Mouse (Mus musculus) MEL (cell line): ENCODE data around the gene Slc41a3. TPM values are rescaled to one million over a fixed set of nuclear protein-coding genes. Genes with fewer than 3 reads are reported as not detected.

ENCODE experiments used
- DNase-seq: peaks from one replicate; pipeline ENCODE4 v3.0.0; 2011; ENCODE audit warnings: low read depth, low spot score
- H3K27ac ChIP-seq: 2 replicates; pipeline ENCODE4 v1.5.1; 2012; ENCODE audit warnings: low read depth, mild to moderate bottlenecking, control low read depth, low read length, moderate library complexity; ENCODE audit not compliant: control insufficient read depth
- H3K27me3 ChIP-seq, 2 experiments: fragments of 150-350 bp in 1 of 2; sonication (generic) in 1 of 2; 2 replicates each; pipeline ENCODE4 v1.6.1; 2012; ENCODE audit warnings: low read length in 2 of 2, mild to moderate bottlenecking in 2 of 2, improper control_type of control experiment in 1 of 2, moderate library complexity in 1 of 2; ENCODE audit not compliant: insufficient read depth in 2 of 2, control insufficient read depth in 1 of 2
- H3K36me3 ChIP-seq, 2 experiments: 2 replicates each; pipeline ENCODE4 v1.6.1; 2012 to 2014; ENCODE audit warnings: low read length in 2 of 2, improper control_type of control experiment in 1 of 2, inconsistent platforms in 1 of 2, mild to moderate bottlenecking in 1 of 2; ENCODE audit not compliant: insufficient read depth in 2 of 2, control insufficient read depth in 1 of 2
- H3K4me1 ChIP-seq, 2 experiments: fragments of 150-350 bp in 1 of 2; sonication (generic) in 1 of 2; 2 replicates each; pipeline ENCODE4 v1.6.1; 2012; ENCODE audit warnings: low read length in 2 of 2, improper control_type of control experiment in 1 of 2, mild to moderate bottlenecking in 1 of 2; ENCODE audit not compliant: insufficient read depth in 2 of 2, control insufficient read depth in 1 of 2
- H3K4me3 ChIP-seq, 2 experiments: fragments of 150-350 bp in 1 of 2; sonication (generic) in 1 of 2; 2 replicates each; pipeline ENCODE4 v1.5.1; 2012; ENCODE audit warnings: low read depth in 2 of 2, low read length in 2 of 2, mild to moderate bottlenecking in 2 of 2, moderate library complexity in 2 of 2, control low read depth in 1 of 2, improper control_type of control experiment in 1 of 2; ENCODE audit not compliant: control insufficient read depth in 1 of 2, insufficient read depth in 1 of 2
- H3K79me2 ChIP-seq: 2 replicates; pipeline ENCODE4 v1.6.1; 2012; ENCODE audit warnings: mild to moderate bottlenecking, low read length, moderate library complexity; ENCODE audit not compliant: control insufficient read depth, poor library complexity, insufficient read depth
- H3K9ac ChIP-seq: 2 replicates; pipeline ENCODE4 v1.6.1; 2012; ENCODE audit warnings: low read depth, mild to moderate bottlenecking, control low read depth, low read length, moderate library complexity; ENCODE audit not compliant: control insufficient read depth, poor library complexity, severe bottlenecking
- H3K9me3 ChIP-seq: fragments of 150-350 bp; sonication (generic); replicated peaks from 2 replicates; pipeline ENCODE4 v1.6.1; 2012; ENCODE audit warnings: mild to moderate bottlenecking, low read length, improper control_type of control experiment, moderate library complexity; ENCODE audit not compliant: insufficient read depth
- BHLHE40 ChIP-seq: IDR thresholded peaks from 2 replicates; pipeline ENCODE4 v1.6.1; 2012; ENCODE audit warnings: low read depth, mild to moderate bottlenecking, inconsistent platforms, low read length, improper control_type of control experiment, borderline replicate concordance
- CHD2 ChIP-seq: IDR thresholded peaks from 2 replicates; pipeline ENCODE4 v1.6.1; 2011; ENCODE audit warnings: low read length, improper control_type of control experiment
- EP300 ChIP-seq, 2 experiments: IDR thresholded peaks; 2 replicates each; pipeline ENCODE4 v1.6.1; 2011; ENCODE audit warnings: improper control_type of control experiment in 2 of 2, low read length in 2 of 2, low read depth in 1 of 2, mild to moderate bottlenecking in 1 of 2
- ETS1 ChIP-seq: IDR thresholded peaks from 2 replicates; pipeline ENCODE4 v1.6.1; 2012; ENCODE audit warnings: low read depth, mild to moderate bottlenecking, inconsistent platforms, low read length, improper control_type of control experiment, moderate library complexity
- GABPA ChIP-seq: IDR thresholded peaks from 2 replicates; pipeline ENCODE4 v1.6.1; 2012; ENCODE audit warnings: low read depth, mild to moderate bottlenecking, inconsistent platforms, low read length, improper control_type of control experiment, moderate library complexity
- GATA1 ChIP-seq: IDR thresholded peaks from 2 replicates; pipeline ENCODE4 v1.6.1; 2011; ENCODE audit warnings: low read depth, low read length, improper control_type of control experiment
- HCFC1 ChIP-seq: IDR thresholded peaks from 2 replicates; pipeline ENCODE4 v1.6.1; 2012; ENCODE audit warnings: low read depth, mild to moderate bottlenecking, inconsistent platforms, low read length, improper control_type of control experiment, moderate library complexity
- JUND ChIP-seq: IDR thresholded peaks from 2 replicates; pipeline ENCODE4 v1.6.1; 2011; ENCODE audit warnings: low read depth, mild to moderate bottlenecking, improper control_type of control experiment, low read length
- KAT2A ChIP-seq: conservative IDR thresholded peaks from 2 replicates; pipeline ENCODE4 v1.6.1; 2012; ENCODE audit warnings: low read depth, low read length, improper control_type of control experiment, inconsistent platforms
- MEF2A ChIP-seq: IDR thresholded peaks from 2 replicates; pipeline ENCODE4 v1.6.1; 2014; ENCODE audit warnings: low read depth, mild to moderate bottlenecking, inconsistent platforms, low read length, improper control_type of control experiment; ENCODE audit not compliant: poor library complexity, insufficient replicate concordance, severe bottlenecking; ENCODE audit errors: extremely low read depth
- MXI1 ChIP-seq: IDR thresholded peaks from 2 replicates; pipeline ENCODE4 v1.6.1; 2011; ENCODE audit warnings: mild to moderate bottlenecking, low read depth, low read length, improper control_type of control experiment
- MYB ChIP-seq: IDR thresholded peaks from 2 replicates; pipeline ENCODE4 v1.6.1; 2011; ENCODE audit warnings: mild to moderate bottlenecking, low read depth, low read length, improper control_type of control experiment
- MYC ChIP-seq: IDR thresholded peaks from 2 replicates; pipeline ENCODE4 v1.6.1; 2011; ENCODE audit warnings: low read depth, mild to moderate bottlenecking, low read length, improper control_type of control experiment, moderate library complexity
- NRF1 ChIP-seq: IDR thresholded peaks from 2 replicates; pipeline ENCODE4 v1.6.1; 2014; ENCODE audit warnings: low read depth, mild to moderate bottlenecking, inconsistent platforms, low read length, improper control_type of control experiment, moderate library complexity; ENCODE audit not compliant: poor library complexity, insufficient read depth, severe bottlenecking
- POLR2A ChIP-seq, 2 experiments: IDR thresholded peaks; 2 replicates each; pipeline ENCODE4 v1.6.1; 2011 to 2012; ENCODE audit warnings: low read length in 2 of 2, mild to moderate bottlenecking in 2 of 2, control low read depth in 1 of 2, improper control_type of control experiment in 1 of 2, low read depth in 1 of 2, moderate library complexity in 1 of 2; ENCODE audit not compliant: control insufficient read depth in 1 of 2, insufficient read depth in 1 of 2, poor library complexity in 1 of 2
- POLR2AphosphoS2 ChIP-seq: IDR thresholded peaks from 2 replicates; pipeline ENCODE4 v1.6.1; 2011; ENCODE audit warnings: low read length, improper control_type of control experiment
- POLR2AphosphoS5 ChIP-seq: IDR thresholded peaks from 2 replicates; pipeline ENCODE4 v1.6.1; 2012; ENCODE audit warnings: low read depth, borderline replicate concordance, mild to moderate bottlenecking, inconsistent platforms, low read length, moderate library complexity, mixed read lengths
- RCOR1 ChIP-seq: IDR thresholded peaks from 2 replicates; pipeline ENCODE4 v1.6.1; 2012; ENCODE audit warnings: low read depth, mild to moderate bottlenecking, inconsistent platforms, low read length, improper control_type of control experiment
- SMC3 ChIP-seq: IDR thresholded peaks from 2 replicates; pipeline ENCODE4 v1.6.1; 2011; ENCODE audit warnings: low read depth, low read length, improper control_type of control experiment
- TBP ChIP-seq: IDR thresholded peaks from 2 replicates; pipeline ENCODE4 v1.8.0; 2011; ENCODE audit warnings: low read depth, low read length, improper control_type of control experiment
- UBTF ChIP-seq: IDR thresholded peaks from 2 replicates; pipeline ENCODE4 v1.6.1; 2012; ENCODE audit warnings: low read depth, mild to moderate bottlenecking, inconsistent platforms, low read length, improper control_type of control experiment, moderate library complexity, borderline replicate concordance; ENCODE audit not compliant: insufficient read depth
- ZKSCAN1 ChIP-seq: IDR thresholded peaks from 2 replicates; pipeline ENCODE4 v1.6.1; 2012; ENCODE audit warnings: low read depth, mild to moderate bottlenecking, inconsistent platforms, low read length, improper control_type of control experiment, moderate library complexity
- ZNF384 ChIP-seq: IDR thresholded peaks from 2 replicates; pipeline ENCODE4 v1.6.1; 2012; ENCODE audit warnings: low read depth, mild to moderate bottlenecking, inconsistent platforms, low read length, improper control_type of control experiment
- polyA plus RNA-seq, 2 experiments: library from polyadenylated mRNA; stranded (reverse) in 1 of 2; unstranded in 1 of 2; fragments of >175 nt in 1 of 2; fragments of >200 nt in 1 of 2; gene quantifications; 2 replicates each; pipeline versions ENCODE4 v1.2.1 to v1.2.4; 2012; ENCODE audit warnings: low replicate concordance in 2 of 2, low read depth in 1 of 2; ENCODE audit not compliant: insufficient read length in 2 of 2, insufficient read depth in 1 of 2, missing spikeins in 1 of 2
- total RNA-seq: library from RNA; depleted of rRNA; stranded (reverse); fragments of 300-350 nt; gene quantifications from 2 replicates; pipeline ENCODE4 v1.2.3, GENCODE M21; 2012

Gene Slc41a3
- total and polyA plus RNA-seq, 3 experiments: 65.8 to 70.4 TPM; not detected in 1

DNA sequence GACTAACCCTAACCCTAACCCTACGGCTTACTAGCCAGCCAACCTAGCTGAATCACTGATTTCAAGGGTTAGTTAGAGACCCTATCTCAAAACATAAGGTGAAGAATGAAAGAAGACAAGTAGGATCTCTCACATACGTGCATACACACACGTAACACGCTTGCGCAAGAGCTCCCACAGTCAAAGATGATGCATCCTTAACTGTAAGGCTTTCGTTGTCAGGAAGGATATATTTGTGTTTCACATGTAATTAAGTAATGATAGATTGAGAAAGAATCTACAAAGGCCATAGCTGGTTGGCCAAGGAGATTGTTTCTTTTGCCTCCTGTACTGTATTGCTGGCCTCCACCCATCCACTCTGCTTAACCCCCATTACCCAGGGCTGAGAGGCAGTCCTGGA, 83.5 kb downstream of the Slc41a3 start:
- H3K4me1 ChIP-seq: no peaks in the 10 kb centered on the region
- no peaks in the 10 kb centered on the region for H3K27me3 ChIP-seq
- no peak overlapping the region for H3K9ac ChIP-seq
- no peak for DNase-seq
- no peaks in the 10 kb centered on the region for H3K79me2 ChIP-seq
- H3K27ac ChIP-seq: no peak overlapping the region
- peaks cover 0 to 3% of the 10 kb centered on the region in 2 experiments; a peak in 2 of 4 replicates for H3K36me3 ChIP-seq
- no peaks in the 10 kb centered on the region for H3K9me3 ChIP-seq
- no peak overlapping the region for H3K4me3 ChIP-seq
- TF ChIP-seq TBP: no peak
- TF ChIP-seq POLR2AphosphoS5: no peak
- TF ChIP-seq UBTF: no peak
- no peak for TF ChIP-seq GABPA
- no peak for TF ChIP-seq BHLHE40
- no peak for TF ChIP-seq MYC
- TF ChIP-seq KAT2A: no peak
- TF ChIP-seq CHD2: no peak
- no peak for TF ChIP-seq POLR2AphosphoS2
- TF ChIP-seq ZNF384: no peak
- no peak for TF ChIP-seq MYB
- no peak for TF ChIP-seq EP300 (IDR thresholded peaks at IDR 0.05; ENCODE audit: low read depth in 1 of 2, low read length in 2 of 2)
- no peak for TF ChIP-seq RCOR1
- no peak for TF ChIP-seq ETS1
- TF ChIP-seq MXI1: no peak
- TF ChIP-seq GATA1: no peak

DNA sequence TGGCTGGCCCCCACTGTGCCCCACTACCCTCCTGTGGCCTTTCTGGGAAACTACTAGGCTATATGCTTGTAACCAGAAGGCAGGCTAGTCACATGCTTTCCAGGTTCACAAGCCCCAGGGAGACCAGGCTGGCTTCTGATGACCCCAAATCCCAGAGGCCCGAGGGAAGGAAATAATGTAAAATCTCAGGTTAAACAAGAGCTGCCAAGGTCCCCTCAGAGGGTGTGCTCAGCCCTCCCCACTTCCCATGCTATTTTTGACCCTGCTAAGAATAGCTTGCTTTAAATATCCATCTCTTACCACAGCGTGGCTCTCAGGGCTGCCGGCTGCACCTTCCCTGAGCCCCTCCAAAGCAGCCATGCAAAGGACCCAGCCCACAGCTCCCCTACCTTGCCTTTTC, 84.2 kb downstream of the Slc41a3 start:
- H3K9me3 ChIP-seq: no peaks in the 10 kb centered on the region
- peaks cover 0 to 3% of the 10 kb centered on the region in 2 experiments; a peak in 2 of 4 replicates for H3K36me3 ChIP-seq
- no peak for DNase-seq
- no peaks in the 10 kb centered on the region for H3K27me3 ChIP-seq
- no peaks in the 10 kb centered on the region for H3K4me1 ChIP-seq
- H3K27ac ChIP-seq: no peak overlapping the region
- no peak overlapping the region for H3K9ac ChIP-seq
- H3K79me2 ChIP-seq: no peaks in the 10 kb centered on the region
- no peak overlapping the region for H3K4me3 ChIP-seq
- TF ChIP-seq HCFC1: no peak
- no peak for TF ChIP-seq GABPA
- TF ChIP-seq GATA1: no peak
- no peak for TF ChIP-seq POLR2A (IDR thresholded peaks at IDR 0.05; ENCODE audit: control insufficient read depth in 1 of 2, insufficient read depth in 1 of 2, low read depth in 1 of 2, low read length in 2 of 2, poor library complexity in 1 of 2)
- TF ChIP-seq JUND: no peak
- no peak for TF ChIP-seq BHLHE40
- no peak for TF ChIP-seq UBTF
- no peak for TF ChIP-seq ZNF384
- TF ChIP-seq NRF1: no peak
- TF ChIP-seq MEF2A: no peak
- TF ChIP-seq ZKSCAN1: no peak
- no peak for TF ChIP-seq POLR2AphosphoS5
- no peak for TF ChIP-seq CHD2
- TF ChIP-seq SMC3: no peak
